In genomic region chr2:27986751-27987150, GRCm38 (mm10) we compare ENCODE assay signal across 14 mouse cellular contexts.
"Had no signal": no experiment of that assay in that cellular context is flagged by ENCODE, and none has a peak within 500 bp of the region (broad histone marks: within the 10 kb centered on the region; RNA-seq: fewer than 3 reads in every experiment).

No protein-coding gene starts in this region.

- H3K4me3 ChIP-seq: layer of hippocampus, adult 2 months; limb, embryonic 12.5 days; limb, embryonic 15.5 days; midbrain, embryonic 13.5 days had no signal

- H3K4me2 ChIP-seq: limb, embryonic 12.5 days; limb, embryonic 15.5 days; midbrain, embryonic 13.5 days had no signal

- DNase-seq: kidney, adult 2 months; kidney, postnatal 25 days; layer of hippocampus, adult 9-11 months; lung, adult 2 months; lung, postnatal 14 days; thymus, adult 18-20 months; thymus, postnatal 36 days had no signal

- H3K9ac ChIP-seq: limb, embryonic 12.5 days; limb, embryonic 15.5 days; midbrain, embryonic 13.5 days had no signal

- ATAC-seq: intestine, postnatal 0 days; midbrain, embryonic 13.5 days had no signal

- H3K36me3 ChIP-seq: midbrain, embryonic 13.5 days had no signal

- H3K27ac ChIP-seq: kidney, postnatal 0 days; layer of hippocampus, adult 2 months; limb, embryonic 12.5 days; limb, embryonic 15.5 days; macrophage; midbrain, embryonic 13.5 days had no signal

- H3K27me3 ChIP-seq: limb, embryonic 12.5 days; limb, embryonic 15.5 days; midbrain, embryonic 13.5 days had no signal

- H3K4me1 ChIP-seq: limb, embryonic 12.5 days; limb, embryonic 15.5 days had no signal

- H3K9me3 ChIP-seq: limb, embryonic 12.5 days; limb, embryonic 15.5 days; midbrain, embryonic 13.5 days had no signal
